Mouse (Mus musculus) heart, embryonic 14.5 days (tissue): ENCODE measurements around the gene Pxn. TPM values are rescaled to one million over a fixed set of nuclear protein-coding genes. Genes with fewer than 3 reads are reported as not detected.

Experiments
- ATAC-seq: fragments of 200-750 bp; cut with Nextera tagmentation; 2 replicates; pipeline ENCODE4 v1.8.0; 2017; ENCODE audit warnings: low read depth, moderate TSS enrichment; ENCODE audit not compliant: insufficient number of reproducible peaks, insufficient read depth, low FRiP score
- H3K27ac ChIP-seq, 2 experiments: fragments of 200-500 bp in 1 of 2; fragments of 300-500 bp in 1 of 2; sonication (generic) in 1 of 2; replicated peaks in 1 of 2; 2 replicates each; pipeline ENCODE4 v1.5.1; 2012 to 2014; ENCODE audit warnings: low read depth in 2 of 2, low read length in 2 of 2, control low read depth in 1 of 2, mild to moderate bottlenecking in 1 of 2, mixed read lengths in 1 of 2; ENCODE audit not compliant: control insufficient read depth in 1 of 2, insufficient read depth in 1 of 2
- H3K27me3 ChIP-seq: fragments of 300-500 bp; sonication (generic); 2 replicates; pipeline ENCODE4 v1.6.1; 2014; ENCODE audit warnings: mild to moderate bottlenecking, low read length, control low read depth; ENCODE audit not compliant: control insufficient read depth, insufficient read depth
- H3K36me3 ChIP-seq: fragments of 300-500 bp; sonication (generic); 2 replicates; pipeline ENCODE4 v1.6.1; 2014; ENCODE audit warnings: mild to moderate bottlenecking, control low read depth, low read length, mixed read lengths; ENCODE audit not compliant: control insufficient read depth, insufficient read depth
- H3K4me1 ChIP-seq, 2 experiments: fragments of 200-500 bp in 1 of 2; fragments of 300-500 bp in 1 of 2; sonication (generic) in 1 of 2; 2 replicates each; pipeline ENCODE4 v1.6.1; 2012 to 2014; ENCODE audit warnings: low read length in 2 of 2, control low read depth in 1 of 2, mixed read lengths in 1 of 2; ENCODE audit not compliant: control insufficient read depth in 2 of 2, insufficient read depth in 2 of 2
- H3K4me2 ChIP-seq: fragments of 300-500 bp; sonication (generic); 2 replicates; pipeline ENCODE4 v1.6.1; 2014; ENCODE audit warnings: mild to moderate bottlenecking, low read length
- H3K4me3 ChIP-seq, 2 experiments: fragments of 200-500 bp in 1 of 2; fragments of 300-500 bp in 1 of 2; sonication (generic) in 1 of 2; 2 replicates each; pipeline ENCODE4 v1.5.1; 2012 to 2014; ENCODE audit warnings: low read length in 2 of 2, mild to moderate bottlenecking in 2 of 2, control low read depth in 1 of 2, low read depth in 1 of 2, moderate library complexity in 1 of 2; ENCODE audit not compliant: control insufficient read depth in 1 of 2, insufficient read depth in 1 of 2
- H3K9ac ChIP-seq: fragments of 300-500 bp; sonication (generic); 2 replicates; pipeline ENCODE4 v1.6.1; 2014; ENCODE audit warnings: mild to moderate bottlenecking, low read length
- H3K9me3 ChIP-seq: fragments of 300-500 bp; sonication (generic); 2 replicates; pipeline ENCODE4 v1.6.1; 2016; ENCODE audit warnings: low read length, control low read depth; ENCODE audit not compliant: control insufficient read depth
- WGBS: fragments of 180-500 bp; shearing (Covaris S2); extraction: QIAGEN DNeasy Blood & Tissue Kit; methylation state at CpG from one replicate; pipeline ENCODE4 v1.1.7; 2014; 5-methylcytosine and 5-hydroxymethylcytosine counted together
- polyA plus RNA-seq: library from polyadenylated mRNA; unstranded; fragments of >200 nt; fragmentation: Nextera tagmentation; extraction: Ambion mirVana; gene quantifications from 2 replicates; pipeline ENCODE4 v1.2.1, GENCODE M21; 2014

Gene Pxn
- polyA plus RNA-seq, 1 experiment from 2014 or later = 19.1 TPM

DNA sequence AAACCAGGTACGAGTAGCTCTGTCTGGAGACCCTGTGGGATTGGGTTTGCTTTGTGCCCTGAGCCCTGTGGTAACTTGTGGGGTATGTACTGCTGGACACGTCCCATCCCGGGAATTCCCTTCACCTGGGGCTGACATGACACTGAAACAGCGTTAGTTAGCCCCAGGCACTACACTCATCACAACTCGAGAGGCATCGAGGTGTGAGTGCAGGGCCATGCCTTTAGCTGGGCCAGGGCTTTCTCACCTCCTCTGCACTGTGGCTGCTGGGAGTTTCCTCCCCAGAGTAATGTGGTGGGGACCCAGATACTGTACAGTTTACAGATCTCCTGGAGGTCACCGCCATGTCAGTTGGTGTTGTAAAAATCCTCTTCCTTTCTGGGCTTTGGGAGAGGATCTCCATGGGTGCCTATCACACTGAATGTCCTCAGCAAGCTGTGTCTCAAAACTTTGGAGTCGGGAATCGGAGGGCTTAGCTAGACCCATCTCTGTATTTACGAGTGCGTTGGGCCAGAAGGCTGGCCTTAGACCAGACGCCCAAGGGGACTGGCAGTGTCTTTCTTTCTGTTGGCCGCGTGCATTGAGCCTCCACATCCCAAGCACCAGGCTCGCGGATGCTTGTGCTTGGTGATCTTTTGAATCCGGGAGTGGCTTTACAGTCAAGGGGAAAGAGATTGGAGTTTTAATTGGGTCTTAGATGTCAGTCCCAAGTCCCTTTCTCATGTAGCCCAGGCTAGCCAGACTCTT, 20.2 kb downstream of the Pxn start:
- no peak for ATAC-seq
- H3K9ac ChIP-seq = 0 out of 2 replicates have a peak overlapping the region, but pooled peaks have one; percentile 13

DNA sequence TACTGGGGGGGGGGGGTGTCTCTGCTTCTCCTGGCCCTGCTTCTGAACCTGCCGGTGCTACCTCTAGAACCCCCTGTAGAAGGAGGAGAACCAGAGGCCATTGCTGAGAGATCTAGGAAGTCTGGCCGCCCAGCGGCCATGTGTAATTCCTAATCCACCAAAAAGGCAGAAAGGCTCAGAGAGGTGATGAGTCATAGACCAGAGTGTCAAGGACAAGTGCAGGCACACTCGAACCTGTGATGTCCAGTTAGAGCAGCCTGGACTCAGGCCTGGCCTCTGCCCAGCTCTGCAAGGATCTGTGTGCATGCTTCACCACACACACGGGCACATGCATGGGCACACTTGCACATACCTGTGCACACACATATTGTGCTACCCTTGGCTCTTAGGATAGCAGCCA, 21.7 kb downstream of the Pxn start:
- ATAC-seq = no peak
- Histone ChIP-seq H3K27ac (no peak overlapping the region), H3K4me1 (peaks cover 49 to 85% of the 10 kb centered on the region in 2 experiments), H3K27me3 (no peaks in the 10 kb centered on the region), H3K9ac (no peak overlapping the region), H3K9me3 (no peaks in the 10 kb centered on the region), H3K4me3 (no peak overlapping the region), H3K36me3 (peaks cover 9% of the 10 kb centered on the region), H3K4me2 (no peak overlapping the region)
- WGBS = 57% methylated on average over 5 of the region's 5 CpGs

More for the DNA sequence above, 20.2 kb downstream of the Pxn start:
- no peak overlapping the region for H3K27ac ChIP-seq
- H3K9me3 ChIP-seq = no peaks in the 10 kb centered on the region
- H3K4me1 ChIP-seq = peaks cover 47 to 84% of the 10 kb centered on the region in 2 experiments
- H3K36me3 ChIP-seq = peaks cover 9% of the 10 kb centered on the region
- H3K4me3 ChIP-seq = no peak overlapping the region
- 90% methylated on average over 17 of the region's 17 CpGs for WGBS
- H3K4me2 ChIP-seq = no peak overlapping the region
- no peaks in the 10 kb centered on the region for H3K27me3 ChIP-seq

DNA sequence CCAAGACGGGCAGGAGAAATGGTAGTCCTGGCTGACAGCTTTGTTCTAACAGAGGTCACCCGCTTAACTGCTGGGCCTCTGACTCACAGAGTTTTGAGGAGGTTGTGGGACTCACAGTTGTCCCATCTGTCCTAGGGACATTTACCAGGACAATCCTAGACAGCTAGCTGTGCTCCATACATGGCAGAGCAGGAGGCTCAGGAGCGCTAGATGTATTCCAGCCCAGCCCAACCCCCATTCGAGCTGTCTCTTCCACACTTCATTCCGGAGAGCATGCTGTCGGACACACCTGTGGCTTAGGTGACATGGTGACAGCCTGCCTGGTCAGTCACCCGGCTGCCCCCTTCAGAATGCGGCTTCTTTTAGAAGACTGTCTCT, 22.9 kb downstream of the Pxn start:
- Histone ChIP-seq H3K4me1 (peaks cover 58 to 84% of the 10 kb centered on the region in 2 experiments), H3K4me2 (peak overlapping the region; percentile 33; the same call in 1 of the 2 replicates), H3K4me3 (no peak overlapping the region), H3K9me3 (no peaks in the 10 kb centered on the region), H3K27ac (peak overlapping the region; percentile 29 to 96; a peak in 3 of 4 replicates), H3K36me3 (peaks cover 9% of the 10 kb centered on the region), H3K27me3 (no peaks in the 10 kb centered on the region), H3K9ac (peak overlapping the region; percentile 39; the same call in 1 of the 2 replicates)
- no peak for ATAC-seq
- WGBS = 22% methylated on average over 8 of the region's 8 CpGs

- ATAC-seq = no peak
- Histone ChIP-seq H3K4me1 (peaks cover 59 to 84% of the 10 kb centered on the region in 2 experiments), H3K9me3 (no peaks in the 10 kb centered on the region), H3K27ac (peak overlapping the region; percentile 29 to 96), H3K9ac (peak overlapping the region; percentile 39; the same call in 1 of the 2 replicates), H3K4me2 (peak overlapping the region; percentile 33), H3K36me3 (peaks cover 9% of the 10 kb centered on the region), H3K4me3 (no peak overlapping the region), H3K27me3 (no peaks in the 10 kb centered on the region)
- 40% methylated on average over 7 of the region's 7 CpGs for WGBS
These were observed 23.4 kb downstream of the Pxn start for GRCm38 (mm10) chr5:115529742-115530446.

DNA sequence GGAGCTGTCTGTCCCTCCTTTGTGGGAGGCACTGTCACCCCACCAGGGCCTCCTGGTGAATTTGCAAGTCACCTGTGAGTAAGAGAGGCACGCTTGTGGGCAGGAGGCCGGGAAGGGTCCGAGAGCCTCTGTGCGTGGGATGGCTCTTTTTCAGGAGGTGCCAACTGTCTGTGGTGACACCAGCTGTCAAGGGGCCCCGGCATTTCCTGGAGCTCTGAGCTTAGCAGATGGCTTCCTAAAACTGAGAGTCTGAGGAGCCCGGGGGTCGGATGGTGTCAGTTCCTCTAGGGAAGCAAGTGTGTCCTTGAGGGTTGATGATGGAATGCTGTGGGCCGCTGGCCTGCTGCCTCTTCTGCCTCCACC, 24.0 kb downstream of the Pxn start:
- Histone ChIP-seq H3K36me3 (peaks cover 8% of the 10 kb centered on the region), H3K9ac (peak overlapping the region; percentile 39; the same call in 1 of the 2 replicates), H3K4me1 (peaks cover 64 to 85% of the 10 kb centered on the region in 2 experiments), H3K27me3 (no peaks in the 10 kb centered on the region), H3K4me2 (peak overlapping the region; percentile 14), H3K27ac (peak overlapping the region; percentile 76 to 96; a peak in 3 of 4 replicates), H3K4me3 (no peak overlapping the region), H3K9me3 (no peaks in the 10 kb centered on the region)
- WGBS = 42% methylated on average over 8 of the region's 8 CpGs
- ATAC-seq = no peak

DNA sequence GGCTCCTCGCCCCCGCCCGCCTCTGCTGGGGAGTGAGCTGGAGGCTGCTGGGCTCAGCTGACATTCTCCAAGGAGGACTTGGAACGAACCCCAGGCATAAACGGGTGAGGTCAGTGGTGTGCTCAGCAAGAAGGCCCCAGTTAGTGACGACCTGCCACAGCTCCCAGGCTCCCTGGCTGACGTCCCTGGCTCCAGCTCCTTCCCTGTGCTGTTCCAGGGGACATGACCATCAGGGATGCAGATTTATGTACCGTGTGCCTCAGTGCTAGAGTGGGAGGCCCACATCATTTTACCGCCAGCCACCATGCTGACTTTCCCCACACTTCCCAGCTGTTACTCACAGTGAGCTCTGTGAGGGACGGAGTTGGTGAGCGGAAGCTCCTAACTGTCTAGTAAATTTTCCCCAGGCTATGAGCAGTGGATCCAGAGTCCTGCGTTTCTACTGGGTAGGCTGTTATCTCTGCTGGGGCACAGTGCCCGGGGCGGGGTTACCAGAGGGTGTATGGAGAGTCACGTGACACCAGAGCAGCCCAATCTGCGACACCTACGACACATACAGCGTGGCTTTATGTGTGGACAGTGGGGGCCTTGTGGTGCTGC, 25.3 kb downstream of the Pxn start:
- H3K27me3 ChIP-seq = no peaks in the 10 kb centered on the region
- no peak overlapping the region for H3K4me3 ChIP-seq
- WGBS = 14% methylated on average over 18 of the region's 18 CpGs
- H3K9ac ChIP-seq = peak overlapping the region; percentile 61
- peak overlapping the region; percentile 76 to 96 for H3K27ac ChIP-seq
- H3K9me3 ChIP-seq = no peaks in the 10 kb centered on the region
- H3K4me2 ChIP-seq = peak overlapping the region; percentile 57
- peaks cover 65 to 86% of the 10 kb centered on the region in 2 experiments for H3K4me1 ChIP-seq
- 0 out of 2 replicates have a peak, but pooled peaks cover 2% of the 10 kb centered on the region for H3K36me3 ChIP-seq
- ATAC-seq = peak; percentile 70

- ATAC-seq = no peak
- Histone ChIP-seq H3K9ac (peak overlapping the region; percentile 50; the same call in 1 of the 2 replicates), H3K36me3 (no peaks in the 10 kb centered on the region), H3K4me1 (peaks cover 68 to 86% of the 10 kb centered on the region in 2 experiments), H3K9me3 (no peaks in the 10 kb centered on the region), H3K4me3 (no peak overlapping the region), H3K27ac (peak overlapping the region; percentile 32 to 69), H3K27me3 (no peaks in the 10 kb centered on the region), H3K4me2 (peak overlapping the region; percentile 48)
- 11% methylated on average over 16 of the region's 16 CpGs for WGBS
These were observed 27.8 kb downstream of the Pxn start for GRCm38 (mm10) chr5:115534290-115534731.
